Mouse (Mus musculus): ENCODE measurements around the gene Pdk2. TPM values are rescaled to one million over a fixed set of nuclear protein-coding genes. Genes with fewer than 3 reads are reported as not detected.

Gene Pdk2
- 94.5 and 94.7 TPM in 2 replicates for polyA plus RNA-seq (2015; fragmentation: Nextera tagmentation; extraction: Ambion mirVana)

DNA sequence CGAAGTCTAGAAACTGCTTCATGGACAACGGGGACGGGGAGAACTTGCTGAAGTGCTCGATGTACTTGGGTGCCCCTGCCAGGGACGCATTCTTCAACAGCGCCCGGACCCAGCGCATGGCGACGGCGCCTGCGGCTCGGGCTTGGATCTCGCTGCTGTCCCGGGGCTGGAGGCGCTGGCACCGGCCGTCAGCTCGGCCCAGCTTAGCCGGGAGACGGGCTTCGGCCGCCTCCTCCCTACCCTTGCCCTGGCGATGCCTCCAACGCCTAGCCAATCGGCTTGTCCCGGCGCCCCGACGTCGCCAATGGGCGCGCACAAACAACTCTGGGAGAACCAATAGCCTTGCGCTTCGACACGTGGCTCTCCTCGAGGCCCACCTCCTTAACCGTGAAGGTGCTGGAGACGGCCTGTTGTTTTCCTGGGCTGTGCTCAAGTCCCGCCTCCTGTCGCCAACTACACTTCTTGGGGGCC, at the start of gene Pdk2:
Pdk2 (minus strand) TSS at position 216 of the 471 bp plus-strand sequence.
- Histone ChIP-seq H3K4me3 (replicated peaks; ENCODE audit: low read depth, low read length) (peak within 1 kb of the TSS; percentile 68), H3K27me3 (ENCODE audit: insufficient read depth, low read length) (no peaks in the 10 kb centered on the region), H3K4me1 (replicated peaks; ENCODE audit: insufficient read depth, low read length) (peaks cover 13% of the 10 kb centered on the region; the same call in 1 of the 2 replicates), H3K27ac (peak within 1 kb of the TSS; percentile 90), H3K36me3 (ENCODE audit: insufficient read depth, low read length) (no peaks in the 10 kb centered on the region), H3K4me2 (ENCODE audit: low read length) (peak within 1 kb of the TSS; percentile 82), H3K9ac (ENCODE audit: low read depth, low read length) (peak within 1 kb of the TSS; percentile 80), H3K9me3 (replicated peaks; ENCODE audit: low read length) (no peaks in the 10 kb centered on the region)
- ATAC-seq (replicated peaks; ENCODE audit: low FRiP score, low read depth) (peak; percentile 93), DNase-seq (ENCODE audit: low spot score) (peak; percentile 99)
- no peak for TF ChIP-seq CTCF (IDR thresholded peaks at IDR 0.05; ENCODE audit: low read depth)
- WGBS: under 1% methylated on average over 41 of the region's 41 CpGs

GRCm38 (mm10) chr11:95088857-95089779, 48.0 kb upstream of the Pdk2 start:
- no peak for TF ChIP-seq CTCF (IDR thresholded peaks at IDR 0.05; ENCODE audit: low read depth)
- Histone ChIP-seq H3K4me3 (replicated peaks; ENCODE audit: low read depth, low read length) (no peak overlapping the region), H3K36me3 (ENCODE audit: insufficient read depth, low read length) (no peaks in the 10 kb centered on the region), H3K9me3 (replicated peaks; ENCODE audit: low read length) (no peaks in the 10 kb centered on the region), H3K4me1 (replicated peaks; ENCODE audit: insufficient read depth, low read length) (peaks cover 23% of the 10 kb centered on the region), H3K27ac (peak overlapping the region; percentile 61), H3K9ac (ENCODE audit: low read depth, low read length) (no peak overlapping the region), H3K4me2 (ENCODE audit: low read length) (no peak overlapping the region), H3K27me3 (ENCODE audit: insufficient read depth, low read length) (no peaks in the 10 kb centered on the region)
- WGBS: 42% methylated on average over 16 of the region's 16 CpGs
- DNase-seq (ENCODE audit: low spot score): no peak
- ATAC-seq (replicated peaks; ENCODE audit: low FRiP score, low read depth): no peak

DNA sequence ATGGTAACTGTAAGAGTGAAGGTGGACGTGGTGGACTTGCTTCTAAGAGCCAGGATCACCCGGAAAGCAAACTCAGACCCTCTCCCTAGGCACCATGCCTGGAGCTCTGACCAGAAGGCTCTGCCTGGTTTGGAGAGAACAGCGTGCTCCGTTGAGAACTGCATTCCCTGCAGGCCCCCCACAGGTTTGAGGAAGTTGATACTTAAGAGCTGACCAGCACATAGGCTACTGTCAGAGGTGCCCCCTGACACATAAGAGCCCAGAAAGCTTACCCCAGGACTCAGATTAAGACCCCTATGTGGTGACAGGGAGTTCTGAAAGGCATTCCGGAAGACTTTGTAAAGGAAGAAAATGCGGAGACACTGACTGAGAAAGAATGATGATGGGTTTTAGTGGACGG, 47.1 kb upstream of the Pdk2 start:
- peak overlapping the region; percentile 61 for H3K27ac ChIP-seq
- WGBS: 52% methylated on average over 7 of the region's 7 CpGs

GRCm38 (mm10) chr11:95087301-95088228, 46.4 kb upstream of the Pdk2 start:
- DNase-seq (ENCODE audit: low spot score): no peak
- Histone ChIP-seq H3K4me1 (replicated peaks; ENCODE audit: insufficient read depth, low read length) (peaks cover 23% of the 10 kb centered on the region), H3K4me3 (replicated peaks; ENCODE audit: low read depth, low read length) (no peak overlapping the region), H3K9me3 (replicated peaks; ENCODE audit: low read length) (no peaks in the 10 kb centered on the region), H3K27ac (peak overlapping the region; percentile 3; the same call in 1 of the 2 replicates), H3K27me3 (ENCODE audit: insufficient read depth, low read length) (no peaks in the 10 kb centered on the region), H3K4me2 (ENCODE audit: low read length) (no peak overlapping the region), H3K36me3 (ENCODE audit: insufficient read depth, low read length) (no peaks in the 10 kb centered on the region), H3K9ac (ENCODE audit: low read depth, low read length) (no peak overlapping the region)
- WGBS: 68% methylated on average over 17 of the region's 17 CpGs
- no peak for TF ChIP-seq CTCF (IDR thresholded peaks at IDR 0.05; ENCODE audit: low read depth)
- no peak for ATAC-seq (replicated peaks; ENCODE audit: low FRiP score, low read depth)

More for the DNA sequence above, 47.1 kb upstream of the Pdk2 start:
- H3K4me3 ChIP-seq (replicated peaks; ENCODE audit: low read depth, low read length): no peak overlapping the region
- no peak for DNase-seq (ENCODE audit: low spot score)
- H3K36me3 ChIP-seq (ENCODE audit: insufficient read depth, low read length): no peaks in the 10 kb centered on the region
- no peak for ATAC-seq (replicated peaks; ENCODE audit: low FRiP score, low read depth)
- no peak overlapping the region for H3K9ac ChIP-seq (ENCODE audit: low read depth, low read length)
- H3K4me2 ChIP-seq (ENCODE audit: low read length): no peak overlapping the region
- no peaks in the 10 kb centered on the region for H3K9me3 ChIP-seq (replicated peaks; ENCODE audit: low read length)
- H3K27me3 ChIP-seq (ENCODE audit: insufficient read depth, low read length): no peaks in the 10 kb centered on the region
- H3K4me1 ChIP-seq (replicated peaks; ENCODE audit: insufficient read depth, low read length): peaks cover 23% of the 10 kb centered on the region
- TF ChIP-seq CTCF (IDR thresholded peaks at IDR 0.05; ENCODE audit: low read depth): no peak

DNA sequence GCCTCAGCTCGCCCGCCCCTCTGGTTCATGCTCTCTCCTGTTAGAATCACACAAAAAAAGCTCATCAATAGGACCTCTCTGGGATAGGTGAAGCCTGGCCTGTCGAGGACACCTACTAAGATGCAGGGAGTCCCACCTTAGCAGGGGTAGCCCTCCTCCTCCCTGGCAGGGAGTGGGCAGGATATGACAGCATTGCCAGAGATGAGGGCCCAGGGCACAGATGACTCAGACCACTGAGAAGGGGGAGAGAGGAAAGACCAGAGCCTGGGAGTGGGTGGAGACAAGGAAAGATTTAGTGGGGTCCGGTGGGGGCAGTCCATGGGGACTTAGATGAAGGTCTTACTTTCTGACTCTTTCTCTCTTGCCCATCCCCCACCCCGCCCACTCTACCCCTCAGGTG, 45.1 kb upstream of the Pdk2 start:
- WGBS: 42% methylated on average over 5 of the region's 5 CpGs
- no peaks in the 10 kb centered on the region for H3K9me3 ChIP-seq (replicated peaks; ENCODE audit: low read length)
- DNase-seq (ENCODE audit: low spot score) (no peak), ATAC-seq (replicated peaks; ENCODE audit: low FRiP score, low read depth) (peak; percentile 15; the same call in 1 of the 2 replicates)
- peak overlapping the region; percentile 21 for H3K27ac ChIP-seq
- no peak overlapping the region for H3K9ac ChIP-seq (ENCODE audit: low read depth, low read length)
- no peak overlapping the region for H3K4me3 ChIP-seq (replicated peaks; ENCODE audit: low read depth, low read length)
- no peak for TF ChIP-seq CTCF (IDR thresholded peaks at IDR 0.05; ENCODE audit: low read depth)
- H3K27me3 ChIP-seq (ENCODE audit: insufficient read depth, low read length): no peaks in the 10 kb centered on the region
- H3K4me2 ChIP-seq (ENCODE audit: low read length): no peak overlapping the region
- H3K4me1 ChIP-seq (replicated peaks; ENCODE audit: insufficient read depth, low read length): peaks cover 23% of the 10 kb centered on the region
- no peaks in the 10 kb centered on the region for H3K36me3 ChIP-seq (ENCODE audit: insufficient read depth, low read length)

DNA sequence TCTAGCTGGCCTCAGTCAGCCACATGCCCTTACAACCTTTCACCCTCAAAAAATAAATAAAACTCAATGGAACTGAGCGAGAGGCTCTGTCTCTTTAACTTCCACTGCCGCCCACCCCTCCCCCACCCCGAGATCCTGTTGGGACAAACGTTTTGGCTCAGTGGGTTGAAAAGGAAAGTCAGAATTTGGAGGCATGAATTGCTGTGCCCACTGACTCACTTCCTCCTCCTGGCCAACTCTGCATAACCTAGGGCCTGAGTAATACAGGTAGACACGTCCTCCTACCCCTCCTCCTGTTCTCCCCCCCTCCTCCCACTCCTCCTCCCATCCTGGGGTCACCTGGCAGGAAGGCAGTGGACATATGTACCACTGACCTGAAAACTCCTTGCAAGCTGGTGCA, 44.6 kb upstream of the Pdk2 start:
- Histone ChIP-seq H3K27ac (peak overlapping the region; percentile 25), H3K27me3 (ENCODE audit: insufficient read depth, low read length) (no peaks in the 10 kb centered on the region), H3K4me1 (replicated peaks; ENCODE audit: insufficient read depth, low read length) (peaks cover 25% of the 10 kb centered on the region), H3K4me2 (ENCODE audit: low read length) (no peak overlapping the region), H3K4me3 (replicated peaks; ENCODE audit: low read depth, low read length) (no peak overlapping the region), H3K36me3 (ENCODE audit: insufficient read depth, low read length) (no peaks in the 10 kb centered on the region), H3K9ac (ENCODE audit: low read depth, low read length) (no peak overlapping the region), H3K9me3 (replicated peaks; ENCODE audit: low read length) (no peaks in the 10 kb centered on the region)
- WGBS: 7% methylated on average over 5 of the region's 5 CpGs
- ATAC-seq (replicated peaks; ENCODE audit: low FRiP score, low read depth) (peak; percentile 60; the same call in 1 of the 2 replicates), DNase-seq (ENCODE audit: low spot score) (no peak)
- TF ChIP-seq CTCF (IDR thresholded peaks at IDR 0.05; ENCODE audit: low read depth): no peak

All from kidney, postnatal 0 days (tissue).